Mouse (Mus musculus) adrenal gland, adult 2 months (tissue): ENCODE results near the gene Terf2ip. TPM values are rescaled to one million over a fixed set of nuclear protein-coding genes. Genes with fewer than 3 reads are reported as not detected.

ENCODE experiments used
- DNase-seq: peaks from one replicate; pipeline ENCODE4 v3.0.0; 2021
- long read RNA-seq: library from polyadenylated mRNA; stranded (forward); transcript quantifications from one replicate; pipeline ENCODE4 v2.0.0, GENCODE M21; 2021
- polyA plus RNA-seq: library from polyadenylated mRNA; depleted of rRNA; stranded (reverse); fragments of >200 nt; gene quantifications from 2 replicates; pipeline ENCODE4 v1.2.3, GENCODE M21; 2012; rRNA removed
- total RNA-seq, 2 experiments: library from RNA; stranded (reverse); gene quantifications; 2 replicates each; pipeline ENCODE4 v1.2.3; 2021

Terf2ip gene
- total RNA-seq: 10 to 100 TPM; 20.1 to 22.7 TPM
- polyA plus RNA-seq: 15.4 and 16.3 TPM in 2 replicates
- long read RNA-seq, transcript Terf2ip-201 (3 exons, 3,560 nt): major isoform, 36 of 40 reads
- long read RNA-seq, partial matches to known transcripts: 2 of 40 reads
- long read RNA-seq, other reads (novel, unspliced or antisense): 2 of 40 reads

DNA sequence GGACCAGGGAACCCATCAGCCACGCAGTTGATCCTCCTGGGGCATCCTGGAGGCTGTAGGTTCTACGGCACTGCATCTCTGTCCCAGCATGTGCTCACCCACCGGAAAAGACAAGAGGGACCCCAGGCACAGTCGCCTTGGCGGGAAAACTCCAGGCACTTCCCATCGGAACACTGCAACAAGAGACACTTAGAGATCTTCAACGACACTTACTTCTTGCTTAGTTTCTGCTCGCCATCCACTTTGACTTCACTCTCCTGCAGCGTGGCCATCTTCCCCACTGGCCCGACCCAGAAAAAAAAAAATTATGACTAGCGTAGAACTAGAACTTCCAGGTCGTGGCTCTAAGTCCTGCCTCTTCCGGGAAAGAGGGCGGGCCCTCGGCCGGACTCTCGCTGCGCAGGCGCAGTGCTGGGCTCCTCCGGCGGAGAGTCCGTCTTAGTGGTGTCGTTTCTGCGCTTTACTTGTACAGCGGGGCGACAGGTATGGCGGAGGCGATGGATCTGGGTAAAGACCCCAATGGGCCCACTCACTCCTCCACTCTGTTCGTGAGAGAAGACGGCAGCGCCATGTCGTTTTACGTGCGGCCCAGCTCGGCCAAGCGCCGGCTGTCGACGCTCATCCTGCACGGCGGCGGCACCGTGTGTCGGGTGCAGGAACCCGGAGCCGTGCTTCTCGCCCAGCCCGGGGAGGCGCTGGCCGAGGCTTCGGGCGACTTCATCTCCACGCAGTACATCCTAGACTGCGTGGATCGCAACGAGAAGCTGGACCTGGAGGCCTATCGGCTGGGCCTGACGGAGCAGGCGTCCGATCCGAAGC, at the start of gene Terf2ip, which contains the start of gene Kars:
Gene Terf2ip (plus strand): TSS at position 402 of the 819 bp plus-strand sequence.
Gene Kars (minus strand): TSS at position 327 of the 819 bp plus-strand sequence.
- peak; percentile 96 for DNase-seq

DNA sequence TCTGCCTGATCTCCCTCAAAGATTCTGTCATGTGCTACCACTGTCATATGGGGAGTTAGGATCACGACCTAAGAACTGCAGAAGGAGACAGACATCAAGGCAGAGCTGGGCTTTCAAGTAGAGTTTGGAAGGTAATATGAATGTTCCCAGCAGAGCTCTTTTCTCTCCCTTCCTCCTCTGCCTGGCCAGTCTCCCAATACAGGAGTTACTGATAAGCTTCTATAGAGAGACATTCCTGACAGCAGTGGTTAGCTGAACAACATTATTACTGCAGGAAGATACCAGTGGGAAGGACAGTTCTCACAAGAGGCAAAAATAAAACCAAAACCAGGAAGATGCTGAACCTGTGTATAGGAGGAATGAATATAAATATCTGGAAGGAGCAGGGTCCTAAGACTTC, 48.6 kb upstream of the Terf2ip start:
- DNase-seq: no peak

DNA sequence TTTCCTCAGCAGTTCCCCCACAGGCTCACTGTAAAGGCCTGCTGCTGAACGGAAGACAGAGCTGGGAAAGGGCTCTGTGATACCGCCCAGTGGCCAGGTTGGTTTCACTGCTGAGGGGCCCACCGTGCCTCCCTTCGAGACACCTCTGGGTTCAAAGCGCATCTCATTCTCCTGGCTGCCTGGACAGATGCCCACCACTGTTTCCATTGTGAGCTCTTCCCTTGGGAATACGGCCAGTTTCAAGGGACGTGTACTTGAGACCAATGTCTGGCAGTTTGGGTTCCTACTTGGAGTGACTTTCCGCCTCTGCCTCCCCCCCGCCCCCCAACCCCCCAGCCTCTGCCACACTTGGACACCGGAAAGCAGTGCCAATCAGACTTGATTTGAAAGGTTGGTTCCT, 48.1 kb upstream of the Terf2ip start:
- no peak for DNase-seq

DNA sequence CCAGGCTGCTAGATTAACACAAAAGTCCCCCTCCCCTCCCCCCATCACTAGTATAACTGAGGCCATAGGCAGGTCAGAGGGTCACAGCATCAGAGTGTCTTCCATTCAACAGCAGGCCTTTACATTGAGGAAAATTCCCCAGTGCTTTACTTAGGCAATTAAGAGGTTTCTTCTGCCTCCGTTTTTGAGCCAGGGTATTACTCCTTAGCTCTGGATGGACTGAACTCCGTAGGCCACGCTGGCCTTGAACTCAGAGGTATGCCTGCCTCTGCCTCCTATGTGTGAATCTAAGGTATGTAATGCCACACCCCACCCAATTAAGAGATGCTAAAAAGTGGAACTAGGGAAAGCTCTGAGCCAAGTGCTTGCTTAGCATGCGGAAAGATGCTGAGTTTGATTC, 47.7 kb upstream of the Terf2ip start:
- no peak for DNase-seq

DNA sequence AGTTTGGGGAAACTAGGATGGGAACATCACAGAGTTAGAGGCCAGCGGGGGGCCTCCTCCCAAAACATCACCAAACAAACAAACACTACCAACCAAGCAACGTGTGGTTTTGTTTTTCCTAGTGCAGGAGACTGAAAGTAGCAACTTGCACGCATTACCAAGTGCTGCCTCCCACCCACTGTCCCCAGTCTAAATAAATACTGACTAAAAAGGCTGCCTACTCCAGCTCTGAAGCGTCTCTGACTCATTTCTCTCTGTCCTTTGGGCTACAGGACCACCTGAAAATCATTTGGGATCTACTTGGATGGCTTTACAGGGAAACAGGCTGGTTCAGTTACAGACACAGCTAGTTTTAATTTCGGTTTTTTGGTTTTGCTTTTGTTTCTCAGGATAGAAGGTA, 46.8 kb upstream of the Terf2ip start:
- DNase-seq: no peak

DNA sequence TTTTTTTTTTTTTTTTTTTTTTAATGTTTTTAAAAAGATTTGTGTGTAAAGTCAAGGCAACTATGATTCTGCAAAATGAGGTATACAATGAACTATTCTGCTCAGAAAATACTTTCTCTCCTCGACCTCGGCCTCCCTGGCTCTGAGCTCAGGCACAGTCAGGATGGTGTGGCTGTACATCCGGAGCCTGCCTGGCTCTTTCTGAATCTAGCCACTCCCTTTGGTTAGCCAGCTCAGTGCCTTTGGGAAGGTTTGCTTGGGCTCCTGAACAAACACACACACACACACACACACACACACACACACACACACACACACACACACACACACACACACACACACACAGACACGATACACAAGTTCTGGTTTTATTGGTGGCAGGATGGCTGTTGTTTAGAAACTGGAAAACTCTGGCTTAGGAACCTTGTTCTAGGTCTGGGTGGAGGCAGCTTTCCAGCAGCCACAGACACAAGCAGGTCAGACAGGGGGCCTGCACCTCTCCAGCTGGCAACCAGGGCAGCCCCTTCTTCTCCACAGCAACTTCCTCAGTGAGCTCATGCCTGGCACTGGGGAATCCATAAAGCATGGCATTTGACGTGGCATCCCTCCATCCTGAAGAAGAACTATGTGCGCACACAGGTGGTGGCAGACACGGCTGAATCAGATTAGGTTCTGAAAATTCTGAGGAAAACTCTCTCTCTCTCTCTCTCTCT, 46.2 kb upstream of the Terf2ip start:
- DNase-seq: peak; percentile 26

DNA sequence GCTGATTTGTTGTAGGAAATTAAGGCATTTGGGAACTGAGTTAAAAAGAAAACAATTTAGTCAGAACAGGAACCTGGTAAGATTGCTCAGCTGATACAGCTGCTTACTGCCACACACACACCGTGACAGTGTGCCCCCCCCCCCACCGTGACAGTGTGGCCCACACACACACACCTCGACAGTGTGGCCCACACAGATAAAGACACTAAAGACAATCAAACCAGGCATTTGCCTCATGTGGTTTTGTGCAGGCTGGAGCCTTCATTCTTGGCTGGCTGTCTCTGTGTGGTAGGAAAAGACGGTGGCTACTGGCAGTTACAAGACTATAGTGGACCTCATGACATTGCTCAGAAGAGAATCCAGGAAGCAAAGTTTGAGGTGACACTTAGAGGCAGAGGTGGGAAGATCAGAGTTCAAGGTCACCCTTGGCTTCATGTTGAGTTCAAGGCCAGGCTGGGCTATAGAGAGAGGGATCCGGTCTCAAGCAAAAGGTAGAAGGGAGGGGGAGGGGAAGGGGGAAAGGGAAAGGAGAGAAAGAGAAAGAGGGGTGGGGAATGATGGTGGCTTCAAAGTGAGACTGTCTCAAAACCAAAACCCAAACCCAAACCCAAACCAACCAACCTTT, 43.8 kb upstream of the Terf2ip start:
- no peak for DNase-seq

DNA sequence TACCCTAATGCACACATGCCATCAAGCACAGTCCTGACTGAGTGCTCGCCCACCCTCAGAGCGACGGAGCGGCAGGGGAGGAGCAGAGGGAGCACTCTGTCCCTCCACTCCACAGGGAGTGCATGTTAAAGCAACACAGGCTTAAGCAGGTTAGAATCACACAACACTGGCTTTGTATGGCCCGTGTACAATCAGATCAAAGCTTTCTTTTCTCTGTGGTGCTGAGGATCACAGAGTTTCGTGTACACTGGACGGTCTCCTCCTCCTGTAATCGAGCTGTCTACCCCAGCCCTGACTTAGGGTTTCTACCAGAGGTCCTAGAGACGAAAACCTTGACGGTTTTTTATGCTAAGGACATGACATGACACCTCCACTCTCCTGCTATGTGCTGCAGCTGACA, 42.7 kb upstream of the Terf2ip start:
- no peak for DNase-seq

DNA sequence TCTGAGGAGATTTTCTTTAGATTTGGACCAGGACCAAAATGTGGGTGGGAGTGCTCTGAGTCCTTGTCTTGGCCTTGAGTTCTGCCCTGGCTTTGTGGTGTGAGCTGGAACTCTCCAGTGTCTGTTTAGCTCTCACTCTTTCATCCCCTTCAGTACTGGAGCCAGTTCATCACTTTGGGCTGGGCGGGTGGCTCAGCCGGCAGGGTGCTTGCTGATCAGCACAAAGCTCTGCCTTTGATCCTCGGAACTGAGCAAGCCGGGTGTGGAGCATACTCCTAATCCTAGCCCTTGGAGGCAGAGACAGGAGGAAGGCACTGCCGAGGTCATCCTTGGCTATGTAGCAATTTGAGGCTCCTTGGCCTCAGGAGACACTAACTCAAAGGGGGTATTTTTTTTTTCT, 42.2 kb upstream of the Terf2ip start:
- no peak for DNase-seq

DNA sequence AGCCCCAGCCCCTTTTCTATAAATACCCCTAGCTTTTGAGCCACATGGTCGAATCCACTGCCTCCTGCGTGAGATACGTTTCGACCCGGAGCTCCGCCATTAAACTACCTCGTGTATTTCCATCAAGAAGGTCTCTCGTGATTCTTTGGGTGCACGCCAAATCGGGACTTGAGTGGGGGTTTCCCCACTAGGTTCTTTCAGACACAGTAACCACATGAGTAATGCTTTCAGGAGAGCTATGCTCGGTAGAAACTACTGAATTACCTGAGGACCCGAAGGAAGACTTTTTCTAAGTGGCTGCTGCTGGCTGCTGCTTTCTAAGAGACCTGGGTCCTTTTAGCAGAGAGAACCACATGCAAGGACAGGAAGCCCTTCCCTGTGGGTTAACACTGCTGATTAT, 37.1 kb upstream of the Terf2ip start:
- no peak for DNase-seq

DNA sequence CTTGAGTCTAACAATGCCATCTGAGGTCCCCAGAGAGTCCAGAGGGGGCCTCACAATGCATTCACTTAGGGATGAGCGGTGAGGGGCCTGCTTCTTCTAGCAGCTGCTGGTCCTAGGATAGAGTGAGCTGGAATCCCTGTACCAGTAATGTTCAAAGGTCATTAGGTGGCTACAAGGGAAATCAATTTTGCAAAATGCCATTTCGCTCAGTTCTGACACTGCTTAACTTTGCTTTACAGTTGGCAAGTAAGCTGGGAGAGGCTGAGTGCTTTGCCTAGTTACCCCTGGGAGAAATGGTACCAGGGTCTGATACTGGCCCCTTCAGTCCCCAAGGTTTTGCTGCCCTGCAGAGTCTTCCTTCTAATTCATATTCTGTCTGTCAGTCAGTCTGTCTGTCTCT, 35.5 kb upstream of the Terf2ip start:
- no peak for DNase-seq

DNA sequence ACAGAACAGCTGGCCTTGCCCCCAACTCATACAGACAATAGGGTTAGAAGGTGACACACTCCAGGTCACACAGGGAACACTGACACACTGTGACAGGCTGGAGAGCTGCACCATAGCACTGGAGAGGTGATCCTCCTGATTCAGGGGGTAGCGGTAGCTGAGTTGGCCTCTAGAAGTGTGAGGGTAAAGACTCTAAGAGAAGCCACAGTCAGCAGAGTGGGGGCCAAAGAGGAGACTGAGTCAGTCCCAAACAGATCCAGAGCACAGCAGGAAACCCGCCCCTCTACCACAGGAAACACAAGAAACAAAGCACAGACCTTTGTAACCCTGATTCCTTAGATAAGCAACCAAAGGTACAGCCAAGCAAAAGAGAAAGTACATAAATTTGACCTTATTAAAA, 34.9 kb upstream of the Terf2ip start:
- no peak for DNase-seq

DNA sequence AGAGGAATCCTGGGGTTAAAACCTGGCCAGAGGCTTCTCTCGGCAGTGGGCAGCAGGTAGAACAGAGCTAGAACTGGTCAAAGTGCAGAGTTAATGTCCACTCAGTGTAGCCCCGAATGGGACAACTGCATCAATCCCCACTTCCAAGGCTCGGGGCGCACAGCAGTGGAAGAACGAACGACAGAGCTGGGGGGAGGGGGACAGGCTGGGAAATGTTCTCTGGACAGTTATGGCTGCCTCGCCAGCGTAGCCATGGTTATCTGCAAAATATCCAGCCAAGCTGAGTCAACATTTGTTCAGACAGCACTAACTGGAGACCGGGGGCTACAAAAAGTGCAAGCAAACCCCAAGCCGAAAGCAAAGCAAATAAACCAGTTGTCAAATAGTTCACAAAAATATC, 33.1 kb upstream of the Terf2ip start:
- no peak for DNase-seq

DNA sequence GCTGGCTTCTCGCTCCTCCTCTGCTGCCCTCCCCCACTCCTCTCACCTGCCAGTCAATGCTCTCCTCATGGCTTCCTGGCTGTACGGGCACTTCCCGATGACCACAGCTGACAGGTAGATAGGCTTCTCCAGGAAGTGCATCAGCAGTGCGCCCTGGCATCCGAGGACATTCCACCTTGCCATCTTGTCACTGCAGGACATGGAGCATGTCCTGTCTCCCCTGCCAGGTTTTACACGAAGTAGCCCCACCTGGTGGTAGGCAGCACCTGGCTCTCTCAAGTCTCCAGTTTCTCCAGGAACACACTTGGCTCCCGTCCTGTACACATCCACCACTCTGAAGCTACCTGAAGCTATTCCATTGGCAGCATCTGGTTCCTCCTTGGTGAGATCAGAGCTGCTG, 29.1 kb upstream of the Terf2ip start:
- DNase-seq: no peak

DNA sequence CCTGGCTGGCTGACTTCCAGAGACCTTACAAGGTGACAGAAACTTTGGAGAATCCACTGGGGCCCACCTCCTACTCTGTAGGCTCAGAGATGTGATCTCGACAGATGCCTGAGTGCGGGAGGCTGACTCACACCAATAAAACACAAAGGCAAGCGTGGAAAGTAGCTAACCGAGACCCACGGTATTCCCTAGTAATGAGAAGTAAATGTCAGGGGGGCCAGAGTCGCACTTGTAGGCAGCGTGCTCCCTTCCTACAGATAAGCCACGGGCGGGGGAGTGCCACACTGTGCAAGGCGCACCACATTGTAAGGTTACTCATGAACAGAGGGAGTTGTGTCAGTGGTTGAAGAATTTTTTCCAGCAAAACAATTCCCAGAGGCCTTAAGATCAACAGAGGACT, 26.7 kb upstream of the Terf2ip start:
- no peak for DNase-seq

DNA sequence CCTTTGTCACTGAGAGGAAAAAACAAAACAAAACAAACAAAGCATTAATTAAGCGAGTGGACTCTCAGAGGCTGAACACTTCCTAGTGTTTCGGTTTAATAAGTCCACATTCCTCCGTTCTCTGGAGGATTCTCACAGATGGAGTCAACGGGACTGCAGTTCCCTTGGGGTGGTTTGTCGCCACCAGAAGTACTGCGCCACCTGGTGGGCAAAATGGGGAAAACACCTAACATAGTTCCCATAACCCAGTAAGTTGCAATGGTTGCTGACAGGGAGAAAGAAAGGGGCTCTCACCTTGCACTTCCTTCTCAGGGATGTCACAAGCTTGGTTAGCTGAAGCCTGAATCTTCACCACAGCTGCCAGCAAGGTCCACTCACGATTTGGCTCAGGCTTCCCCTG, 21.3 kb upstream of the Terf2ip start:
- DNase-seq: peak; percentile 67

DNA sequence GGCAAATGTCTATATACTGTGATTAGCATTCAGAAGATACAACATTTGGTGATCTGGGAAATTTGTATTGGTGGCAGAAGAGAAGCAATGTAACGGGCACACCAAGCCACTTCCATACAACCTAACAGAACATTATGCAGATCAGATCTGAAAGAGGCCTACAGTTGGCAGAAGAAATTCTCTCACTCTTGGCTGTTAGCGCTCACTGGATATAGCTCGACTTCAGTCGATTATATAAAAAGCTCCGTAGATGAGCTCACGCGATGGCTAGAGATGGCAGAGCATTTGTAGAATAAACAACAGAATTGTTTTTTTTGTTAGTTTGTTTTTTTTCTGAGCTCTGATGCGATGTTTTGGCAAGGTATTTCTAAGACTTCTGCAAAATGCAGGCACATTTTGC, 19.9 kb upstream of the Terf2ip start:
- DNase-seq: no peak

DNA sequence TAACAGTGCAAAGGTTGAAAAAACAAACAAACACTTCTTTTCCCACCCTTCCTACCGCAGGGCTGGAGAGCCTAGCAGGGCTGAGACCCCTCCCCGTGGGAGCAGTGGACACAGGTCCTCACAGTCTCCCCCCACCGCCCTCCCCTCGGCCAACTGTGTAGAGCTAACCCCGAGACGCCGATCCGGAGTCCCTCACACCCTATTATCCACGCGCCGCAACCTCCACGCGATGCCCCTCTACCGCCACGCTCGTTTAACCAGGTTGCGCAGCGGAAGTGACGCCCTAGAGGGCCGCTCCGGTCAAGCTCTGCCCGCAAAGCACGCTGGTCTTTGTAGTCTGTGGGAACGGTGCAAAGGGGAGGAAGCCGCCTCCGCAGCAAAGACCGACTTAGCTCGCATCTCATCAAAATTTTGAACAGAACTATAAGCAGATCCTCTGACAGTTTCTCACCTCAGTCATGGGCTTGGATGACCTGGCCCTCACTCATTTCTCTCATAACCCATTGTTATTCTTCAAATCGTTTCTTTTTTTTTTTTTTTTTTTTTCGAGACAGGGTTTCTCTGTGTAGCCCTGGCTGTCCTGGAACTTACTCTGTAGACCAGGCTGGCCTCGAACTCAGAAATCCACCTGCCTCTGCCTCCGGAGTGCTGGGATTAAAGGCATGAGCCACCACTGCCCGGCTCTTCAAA, 19.0 kb upstream of the Terf2ip start, which contains the start of gene Adat1:
Gene Adat1 (minus strand): TSS at position 290 of the 690 bp plus-strand sequence.
- DNase-seq: peak; percentile 90

DNA sequence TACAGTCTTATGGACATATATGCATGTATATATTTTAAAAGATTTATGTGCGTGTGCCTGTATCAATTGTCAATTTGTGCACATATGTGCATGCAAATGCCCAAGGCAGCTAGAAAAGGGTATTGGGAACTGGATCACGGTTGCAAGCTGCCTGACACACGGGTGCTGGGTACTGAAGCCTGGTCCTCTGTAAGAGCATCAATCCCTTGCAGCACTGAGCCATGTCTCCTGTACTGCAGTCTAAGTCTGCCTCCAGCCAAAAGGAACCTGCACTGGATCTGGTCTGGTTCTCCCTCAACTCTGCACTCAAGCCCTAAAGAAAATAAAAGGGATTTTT, 18.5 kb upstream of the Terf2ip start:
- DNase-seq: no peak

DNA sequence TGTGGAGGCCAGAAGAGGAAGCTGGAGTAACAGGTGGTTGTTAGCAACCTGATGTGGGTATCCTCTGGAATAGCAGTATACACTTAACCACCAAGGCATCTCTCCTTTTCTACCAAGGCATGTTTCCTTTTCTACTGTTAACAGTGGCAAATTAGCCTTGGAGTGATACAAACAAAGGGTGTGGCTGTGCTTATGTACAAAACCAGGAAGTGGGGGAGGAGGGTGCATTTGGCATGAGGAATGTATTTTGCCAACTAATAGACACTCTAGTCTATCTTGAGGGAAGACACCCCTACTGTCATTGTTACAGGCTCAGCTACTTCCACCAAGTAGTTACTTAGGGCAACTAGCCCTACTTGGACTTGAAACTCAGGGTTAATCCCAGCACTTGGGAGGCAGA, 6.4 kb upstream of the Terf2ip start:
- no peak for DNase-seq

DNA sequence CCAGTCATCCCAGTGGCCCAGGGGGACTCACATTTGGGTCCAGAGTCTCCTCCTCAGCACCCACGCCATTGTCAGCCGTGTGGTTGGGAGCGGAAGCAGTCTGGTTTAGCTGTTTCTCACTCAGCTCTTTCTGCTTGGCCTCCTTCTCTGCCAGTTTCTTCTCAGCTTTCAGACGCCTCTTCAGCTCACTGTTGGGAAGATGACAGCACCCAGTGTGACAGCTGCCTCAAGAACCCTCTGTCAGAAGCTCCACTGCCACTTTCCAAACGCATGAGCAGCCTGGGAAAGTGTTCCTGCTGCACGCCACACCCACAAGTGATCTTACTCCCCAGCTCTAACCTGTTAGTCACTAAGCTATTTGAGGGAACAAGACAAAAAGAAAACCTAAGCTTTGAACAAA, 5.6 kb upstream of the Terf2ip start:
- no peak for DNase-seq

DNA sequence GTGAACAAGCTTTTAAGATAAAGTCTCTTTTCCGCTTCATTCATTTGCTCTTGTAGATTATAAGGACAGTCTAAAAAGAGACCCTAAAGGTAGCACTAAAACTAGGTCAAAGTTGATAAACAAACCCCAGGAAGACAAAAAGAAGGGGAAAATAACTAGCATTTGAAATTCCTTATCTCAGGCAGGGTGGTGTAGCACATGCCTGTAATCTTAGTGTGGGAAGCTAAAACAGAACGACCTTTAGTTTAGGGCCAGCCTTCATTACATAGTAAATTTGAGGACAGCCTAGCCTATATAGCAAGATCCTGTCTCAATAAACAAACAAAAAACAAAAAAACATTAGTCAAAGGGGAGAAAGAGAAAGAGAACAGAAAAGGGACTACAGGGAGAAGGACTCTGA, 3.5 kb upstream of the Terf2ip start:
- no peak for DNase-seq
